Mouse (Mus musculus): ENCODE measurements around the gene Tmem131l. TPM values are rescaled to one million over a fixed set of nuclear protein-coding genes. Genes with fewer than 3 reads are reported as not detected.
A peak's percentile ranks its signal among the peaks of the same experiment; 100 is the strongest.

Tmem131l gene
- polyA plus RNA-seq, 1 experiment from 2014 or later: 32.0 TPM

GRCm38 (mm10) chr3:83985426-83985825 lies 54.5 kb downstream of the Tmem131l start:
- ATAC-seq: no peak
- 79% methylated on average over 6 of the region's 6 CpGs for WGBS (ENCODE audit: insufficient replicate concordance)
- H3K9ac ChIP-seq: no peak overlapping the region
- no peak overlapping the region for H3K4me3 ChIP-seq
- no peak overlapping the region for H3K27ac ChIP-seq
- peaks cover 29% of the 10 kb centered on the region for H3K4me1 ChIP-seq
- H3K36me3 ChIP-seq: no peaks in the 10 kb centered on the region; the same call in 1 of the 2 replicates
- H3K9me3 ChIP-seq (replicated peaks): no peaks in the 10 kb centered on the region
- no peak overlapping the region for H3K4me2 ChIP-seq
- H3K27me3 ChIP-seq (replicated peaks): no peaks in the 10 kb centered on the region

GRCm38 (mm10) chr3:83984379-83984778 lies 55.6 kb downstream of the Tmem131l start:
- Histone ChIP-seq H3K9ac (no peak overlapping the region), H3K9me3 (replicated peaks) (no peaks in the 10 kb centered on the region), H3K4me2 (no peak overlapping the region), H3K27me3 (replicated peaks) (no peaks in the 10 kb centered on the region), H3K36me3 (no peaks in the 10 kb centered on the region), H3K4me1 (peaks cover 28% of the 10 kb centered on the region), H3K4me3 (no peak overlapping the region), H3K27ac (no peak overlapping the region)
- 69% methylated on average over 4 of the region's 4 CpGs for WGBS (ENCODE audit: insufficient replicate concordance)
- no peak for ATAC-seq

GRCm38 (mm10) chr3:83982821-83983220 lies 57.2 kb downstream of the Tmem131l start:
- no peaks in the 10 kb centered on the region for H3K27me3 ChIP-seq (replicated peaks)
- no peak overlapping the region for H3K4me2 ChIP-seq
- H3K4me3 ChIP-seq: no peak overlapping the region
- H3K9me3 ChIP-seq (replicated peaks): no peaks in the 10 kb centered on the region
- H3K27ac ChIP-seq: no peak overlapping the region
- WGBS (ENCODE audit: insufficient replicate concordance): 81% methylated on average over 4 of the region's 4 CpGs
- no peaks in the 10 kb centered on the region for H3K36me3 ChIP-seq
- no peak overlapping the region for H3K9ac ChIP-seq
- no peak for ATAC-seq
- H3K4me1 ChIP-seq: peaks cover 28% of the 10 kb centered on the region

GRCm38 (mm10) chr3:83980231-83980872 lies 59.6 kb downstream of the Tmem131l start:
- no peak overlapping the region for H3K4me2 ChIP-seq
- H3K4me1 ChIP-seq: peaks cover 23% of the 10 kb centered on the region
- H3K4me3 ChIP-seq: no peak overlapping the region
- 50% methylated on average over 6 of the region's 6 CpGs for WGBS (ENCODE audit: insufficient replicate concordance)
- no peaks in the 10 kb centered on the region for H3K36me3 ChIP-seq
- no peak overlapping the region for H3K9ac ChIP-seq
- no peaks in the 10 kb centered on the region for H3K9me3 ChIP-seq (replicated peaks)
- H3K27me3 ChIP-seq (replicated peaks): no peaks in the 10 kb centered on the region
- ATAC-seq: no peak
- H3K27ac ChIP-seq: no peak overlapping the region

- Histone ChIP-seq H3K9ac (no peak overlapping the region), H3K4me3 (no peak overlapping the region), H3K4me2 (no peak overlapping the region), H3K36me3 (no peaks in the 10 kb centered on the region), H3K4me1 (peaks cover 18% of the 10 kb centered on the region), H3K27ac (no peak overlapping the region), H3K9me3 (replicated peaks) (no peaks in the 10 kb centered on the region), H3K27me3 (replicated peaks) (no peaks in the 10 kb centered on the region)
- no peak for ATAC-seq
- 86% methylated on average over 4 of the region's 4 CpGs for WGBS (ENCODE audit: insufficient replicate concordance)
These were observed 61.2 kb downstream of the Tmem131l start for GRCm38 (mm10) chr3:83978497-83979410.

GRCm38 (mm10) chr3:83977817-83978216 lies 62.2 kb downstream of the Tmem131l start:
- H3K27me3 ChIP-seq (replicated peaks): no peaks in the 10 kb centered on the region
- ATAC-seq: no peak
- no peaks in the 10 kb centered on the region for H3K9me3 ChIP-seq (replicated peaks)
- H3K9ac ChIP-seq: no peak overlapping the region
- no peaks in the 10 kb centered on the region for H3K36me3 ChIP-seq
- peaks cover 18% of the 10 kb centered on the region for H3K4me1 ChIP-seq
- H3K4me2 ChIP-seq: no peak overlapping the region
- H3K4me3 ChIP-seq: no peak overlapping the region
- 71% methylated on average over 3 of the region's 3 CpGs for WGBS (ENCODE audit: insufficient replicate concordance)
- H3K27ac ChIP-seq: no peak overlapping the region

GRCm38 (mm10) chr3:83976161-83976560 lies 63.8 kb downstream of the Tmem131l start:
- no peak overlapping the region for H3K9ac ChIP-seq
- no peaks in the 10 kb centered on the region for H3K36me3 ChIP-seq
- no peak overlapping the region for H3K4me3 ChIP-seq
- H3K9me3 ChIP-seq (replicated peaks): no peaks in the 10 kb centered on the region
- no peak for ATAC-seq
- no peak overlapping the region for H3K27ac ChIP-seq
- H3K27me3 ChIP-seq (replicated peaks): no peaks in the 10 kb centered on the region
- WGBS (ENCODE audit: insufficient replicate concordance): 75% methylated on average over 3 of the region's 3 CpGs
- peaks cover 20% of the 10 kb centered on the region for H3K4me1 ChIP-seq
- H3K4me2 ChIP-seq: no peak overlapping the region

- Histone ChIP-seq H3K9me3 (replicated peaks) (no peaks in the 10 kb centered on the region), H3K4me2 (no peak overlapping the region), H3K36me3 (peaks cover 7% of the 10 kb centered on the region; the same call in 1 of the 2 replicates), H3K27ac (no peak overlapping the region), H3K9ac (no peak overlapping the region), H3K4me3 (no peak overlapping the region), H3K27me3 (replicated peaks) (no peaks in the 10 kb centered on the region), H3K4me1 (peaks cover 16% of the 10 kb centered on the region)
- no peak for ATAC-seq
- WGBS (ENCODE audit: insufficient replicate concordance): 71% methylated on average over 2 of the region's 2 CpGs
These were observed 66.6 kb downstream of the Tmem131l start for GRCm38 (mm10) chr3:83973339-83973738.

GRCm38 (mm10) chr3:83970629-83971028 lies 69.3 kb downstream of the Tmem131l start:
- H3K27ac ChIP-seq: no peak overlapping the region
- WGBS (ENCODE audit: insufficient replicate concordance): 92% methylated on average over 1 of the region's 1 CpGs
- no peak for ATAC-seq
- H3K9me3 ChIP-seq (replicated peaks): no peaks in the 10 kb centered on the region
- H3K4me1 ChIP-seq: peaks cover 12% of the 10 kb centered on the region; the same call in 1 of the 2 replicates
- no peaks in the 10 kb centered on the region for H3K27me3 ChIP-seq (replicated peaks)
- H3K4me2 ChIP-seq: no peak overlapping the region
- peaks cover 22% of the 10 kb centered on the region for H3K36me3 ChIP-seq
- H3K9ac ChIP-seq: no peak overlapping the region
- H3K4me3 ChIP-seq: no peak overlapping the region

GRCm38 (mm10) chr3:83969081-83969480 lies 70.9 kb downstream of the Tmem131l start:
- 77% methylated on average over 4 of the region's 4 CpGs for WGBS (ENCODE audit: insufficient replicate concordance)
- Histone ChIP-seq H3K27ac (no peak overlapping the region), H3K4me1 (peaks cover 12% of the 10 kb centered on the region; the same call in 1 of the 2 replicates), H3K9ac (no peak overlapping the region), H3K4me2 (no peak overlapping the region), H3K9me3 (replicated peaks) (no peaks in the 10 kb centered on the region), H3K4me3 (no peak overlapping the region), H3K36me3 (peaks cover 28% of the 10 kb centered on the region), H3K27me3 (replicated peaks) (no peaks in the 10 kb centered on the region)
- ATAC-seq: no peak

- WGBS (ENCODE audit: insufficient replicate concordance): 81% methylated on average over 3 of the region's 3 CpGs
- H3K4me2 ChIP-seq: no peak overlapping the region
- no peak overlapping the region for H3K4me3 ChIP-seq
- no peak overlapping the region for H3K27ac ChIP-seq
- no peak overlapping the region for H3K9ac ChIP-seq
- no peaks in the 10 kb centered on the region for H3K27me3 ChIP-seq (replicated peaks)
- H3K9me3 ChIP-seq (replicated peaks): no peaks in the 10 kb centered on the region
- peaks cover 12% of the 10 kb centered on the region; the same call in 1 of the 2 replicates for H3K4me1 ChIP-seq
- peaks cover 28% of the 10 kb centered on the region for H3K36me3 ChIP-seq
- no peak for ATAC-seq
These were observed 72.2 kb downstream of the Tmem131l start for GRCm38 (mm10) chr3:83967791-83968190.

GRCm38 (mm10) chr3:83965333-83965732 lies 74.6 kb downstream of the Tmem131l start:
- 74% methylated on average over 2 of the region's 2 CpGs for WGBS (ENCODE audit: insufficient replicate concordance)
- Histone ChIP-seq H3K9me3 (replicated peaks) (no peaks in the 10 kb centered on the region), H3K4me2 (no peak overlapping the region), H3K9ac (no peak overlapping the region), H3K36me3 (peaks cover 53% of the 10 kb centered on the region), H3K4me1 (0 out of 2 replicates have a peak, but pooled peaks cover 5% of the 10 kb centered on the region), H3K27ac (0 out of 2 replicates have a peak overlapping the region, but pooled peaks have one; percentile 16), H3K4me3 (no peak overlapping the region), H3K27me3 (replicated peaks) (no peaks in the 10 kb centered on the region)
- 0 out of 2 replicates have a peak, but pooled peaks have one; percentile 28 for ATAC-seq
